Mouse (Mus musculus) liver, adult 2 months (tissue): Measurements from ENCODE around the gene Dusp28. TPM values are rescaled to one million over a fixed set of nuclear protein-coding genes. Genes with fewer than 3 reads are reported as not detected.

ENCODE experiments used
- DNase-seq: peaks from one replicate; pipeline ENCODE4 v3.0.0-alpha.2; 2011; ENCODE audit warnings: low read depth, low spot score; ENCODE audit errors: extremely low read depth
- H3K27ac ChIP-seq: fragments of 200-500 bp; replicated peaks from 2 replicates; pipeline ENCODE4 v1.5.1; 2012; ENCODE audit warnings: low read depth, mild to moderate bottlenecking, control low read depth, inconsistent platforms, low read length; ENCODE audit not compliant: insufficient read depth
- H3K27me3 ChIP-seq: fragments of 200-500 bp; 2 replicates; pipeline ENCODE4 v1.6.1; 2012; ENCODE audit warnings: mild to moderate bottlenecking, moderate library complexity, low read length, inconsistent platforms; ENCODE audit not compliant: control insufficient read depth, insufficient read depth
- H3K36me3 ChIP-seq: fragments of 200-500 bp; 2 replicates; pipeline ENCODE4 v1.6.1; 2012; ENCODE audit warnings: low read length, inconsistent platforms; ENCODE audit not compliant: control insufficient read depth, insufficient read depth
- H3K4me1 ChIP-seq: fragments of 200-500 bp; 2 replicates; pipeline ENCODE4 v1.6.1; 2011; ENCODE audit warnings: low read length; ENCODE audit not compliant: control insufficient read depth, insufficient read depth
- H3K4me3 ChIP-seq: fragments of 200-500 bp; 2 replicates; pipeline ENCODE4 v1.5.1; 2011; ENCODE audit warnings: low read depth, mild to moderate bottlenecking, control low read depth, low read length, moderate library complexity; ENCODE audit not compliant: insufficient read depth
- H3K79me2 ChIP-seq: fragments of 200-500 bp; 2 replicates; pipeline ENCODE4 v1.6.1; 2012; ENCODE audit warnings: inconsistent platforms, mild to moderate bottlenecking, low read length, moderate library complexity; ENCODE audit not compliant: control insufficient read depth, insufficient read depth
- H3K9ac ChIP-seq: fragments of 200-500 bp; 2 replicates; pipeline ENCODE4 v1.6.1; 2012; ENCODE audit warnings: low read depth, mild to moderate bottlenecking, control low read depth, inconsistent platforms, low read length
- CTCF ChIP-seq: fragments of 200-500 bp; IDR thresholded peaks from 2 replicates; pipeline ENCODE4 v1.5.1; 2011; ENCODE audit warnings: low read depth, low read length, control low read depth
- POLR2A ChIP-seq: fragments of 200-500 bp; IDR thresholded peaks from 2 replicates; pipeline ENCODE4 v1.6.1; 2011; ENCODE audit warnings: low read length, control low read depth; ENCODE audit not compliant: insufficient read depth; ENCODE audit errors: extremely low read depth
- WGBS: fragments of 180-500 bp; shearing (Covaris S2); methylation state at CpG from one replicate; pipeline ENCODE4 v1.1.7; 2018; 5-methylcytosine and 5-hydroxymethylcytosine counted together
- polyA plus RNA-seq: library from polyadenylated mRNA; depleted of rRNA; stranded (reverse); fragments of >200 nt; gene quantifications from 2 replicates; pipeline ENCODE4 v1.2.3, GENCODE M21; 2012
- total RNA-seq: library from RNA; depleted of rRNA; stranded (reverse); fragments of >200 nt; gene quantifications from 2 replicates; pipeline ENCODE4 v1.2.3, GENCODE M21; 2014

Gene Dusp28
- total and polyA plus RNA-seq, 2 experiments: 11.9 to 20.6 TPM

- no peaks in the 10 kb centered on the region for H3K4me1 ChIP-seq
- H3K27me3 ChIP-seq: no peaks in the 10 kb centered on the region
- H3K9ac ChIP-seq: no peak overlapping the region
- WGBS: 83% methylated on average over 3 of the region's 3 CpGs
- no peaks in the 10 kb centered on the region for H3K36me3 ChIP-seq
- DNase-seq: no peak
- H3K27ac ChIP-seq: no peak overlapping the region
- H3K4me3 ChIP-seq: no peak overlapping the region
- no peak for TF ChIP-seq POLR2A
- no peak for TF ChIP-seq CTCF
- H3K79me2 ChIP-seq: no peaks in the 10 kb centered on the region
These were observed 32.8 kb upstream of the Dusp28 start for GRCm38 (mm10) chr1:92874011-92874410.

DNA sequence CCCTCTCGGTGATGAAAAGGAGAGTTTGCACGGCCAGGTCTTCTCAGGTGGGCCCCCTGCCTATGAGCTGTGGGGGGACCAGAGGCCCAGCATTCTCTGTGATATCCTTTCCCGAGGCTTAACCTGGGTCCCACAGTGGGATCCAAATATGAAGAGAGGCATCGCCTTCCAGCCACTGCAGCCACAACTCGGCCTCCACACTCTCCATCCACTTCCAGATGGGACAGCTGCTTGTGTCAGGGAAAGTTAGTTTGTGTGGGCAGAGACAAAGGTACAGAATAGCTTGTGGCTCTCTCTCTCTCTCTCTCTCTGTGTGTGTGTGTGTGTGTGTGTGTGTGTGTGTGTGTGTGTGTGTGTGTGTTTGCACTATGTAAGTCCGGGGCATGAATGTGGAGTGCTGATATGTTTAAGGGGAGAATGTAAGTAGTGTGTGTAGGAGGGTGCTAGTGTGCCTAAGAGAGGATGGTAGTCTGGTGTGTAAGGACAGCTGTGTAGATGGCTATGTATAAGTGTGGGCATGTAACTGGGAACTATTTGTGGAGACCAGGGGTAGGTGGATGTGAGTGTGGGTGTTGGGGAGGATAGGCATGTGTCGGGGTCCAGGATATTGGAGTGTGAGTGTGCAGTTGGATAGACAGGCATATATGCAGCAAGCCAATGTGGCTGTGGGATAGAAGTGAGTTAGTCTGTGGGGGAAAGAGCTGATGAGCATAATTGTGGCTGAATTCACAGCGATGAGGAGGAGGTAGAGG, 31.2 kb upstream of the Dusp28 start:
- WGBS: 72% methylated on average over 8 of the region's 8 CpGs
- no peak overlapping the region for H3K9ac ChIP-seq
- no peak for DNase-seq
- no peak for TF ChIP-seq POLR2A
- no peak for TF ChIP-seq CTCF
- H3K27me3 ChIP-seq: no peaks in the 10 kb centered on the region
- H3K27ac ChIP-seq: no peak overlapping the region
- H3K36me3 ChIP-seq: no peaks in the 10 kb centered on the region
- no peak overlapping the region for H3K4me3 ChIP-seq
- no peaks in the 10 kb centered on the region for H3K79me2 ChIP-seq
- no peaks in the 10 kb centered on the region for H3K4me1 ChIP-seq

- DNase-seq: no peak
- Histone ChIP-seq H3K9ac (no peak overlapping the region), H3K36me3 (no peaks in the 10 kb centered on the region), H3K27me3 (no peaks in the 10 kb centered on the region), H3K27ac (no peak overlapping the region), H3K4me1 (no peaks in the 10 kb centered on the region), H3K4me3 (no peak overlapping the region), H3K79me2 (no peaks in the 10 kb centered on the region)
- TF ChIP-seq POLR2A: no peak
- TF ChIP-seq CTCF: no peak
- WGBS: 39% methylated on average over 12 of the region's 12 CpGs
These were observed 29.3 kb upstream of the Dusp28 start for GRCm38 (mm10) chr1:92877431-92877978.

DNA sequence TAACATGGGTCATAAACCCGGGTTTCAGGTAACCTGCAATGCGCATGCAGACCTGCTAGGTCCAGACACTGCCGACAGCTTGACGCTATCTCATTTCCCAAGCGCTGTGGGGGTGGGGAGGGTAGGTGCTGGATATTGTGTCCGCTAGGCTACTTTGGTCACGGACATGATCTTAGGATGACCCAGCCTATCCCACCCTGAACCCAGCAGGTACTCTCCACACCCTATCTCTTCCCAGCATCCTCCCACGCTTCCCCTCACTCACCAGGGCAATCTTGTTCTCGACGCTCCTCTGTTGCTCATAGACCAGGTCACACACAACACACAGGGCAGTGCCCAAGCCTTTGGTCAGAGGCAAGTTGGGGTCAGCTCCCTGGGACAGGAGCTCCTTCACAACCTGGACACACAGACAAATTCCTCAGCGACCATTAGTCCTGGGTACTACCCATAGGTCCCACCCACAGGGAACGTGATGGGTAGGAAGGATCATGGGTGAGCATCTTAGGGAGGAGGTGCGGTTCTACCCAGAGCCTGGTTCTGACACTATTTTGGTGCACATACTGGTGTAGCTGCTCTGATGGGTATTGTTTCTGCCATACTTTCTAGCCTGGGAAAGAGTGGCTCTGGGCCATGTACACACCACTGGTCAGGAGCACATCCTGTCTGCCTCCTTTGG, 28.6 kb upstream of the Dusp28 start:
- no peaks in the 10 kb centered on the region for H3K4me1 ChIP-seq
- no peaks in the 10 kb centered on the region for H3K36me3 ChIP-seq
- DNase-seq: no peak
- H3K27me3 ChIP-seq: no peaks in the 10 kb centered on the region
- H3K79me2 ChIP-seq: no peaks in the 10 kb centered on the region
- H3K4me3 ChIP-seq: no peak overlapping the region
- H3K27ac ChIP-seq: no peak overlapping the region
- WGBS: 77% methylated on average over 13 of the region's 13 CpGs
- H3K9ac ChIP-seq: no peak overlapping the region
- no peak for TF ChIP-seq POLR2A
- no peak for TF ChIP-seq CTCF

DNA sequence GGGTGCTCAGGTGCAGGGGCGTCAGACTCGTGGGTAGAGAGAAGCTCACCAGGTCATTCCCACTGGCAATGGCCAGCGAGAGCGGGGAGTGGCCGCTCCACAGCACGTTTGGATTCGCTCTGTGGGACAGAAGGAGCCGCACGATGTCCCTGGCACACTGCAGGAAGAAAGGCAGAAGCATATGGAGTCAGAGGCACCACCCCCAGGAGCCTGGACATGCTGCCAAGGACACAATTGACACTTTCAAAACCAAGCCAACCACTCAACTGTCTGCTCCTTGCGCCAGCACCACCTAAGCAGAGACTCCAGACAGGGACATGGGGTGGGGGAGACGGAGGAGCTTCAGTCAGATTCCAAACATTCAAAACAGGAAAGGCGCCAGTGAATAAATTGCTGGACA, 27.5 kb upstream of the Dusp28 start:
- H3K9ac ChIP-seq: no peak overlapping the region
- H3K27ac ChIP-seq: no peak overlapping the region
- no peak for DNase-seq
- H3K27me3 ChIP-seq: no peaks in the 10 kb centered on the region
- H3K79me2 ChIP-seq: no peaks in the 10 kb centered on the region
- H3K4me1 ChIP-seq: no peaks in the 10 kb centered on the region
- no peak overlapping the region for H3K4me3 ChIP-seq
- TF ChIP-seq POLR2A (no peak), CTCF (no peak)
- 92% methylated on average over 12 of the region's 12 CpGs for WGBS
- no peaks in the 10 kb centered on the region for H3K36me3 ChIP-seq

DNA sequence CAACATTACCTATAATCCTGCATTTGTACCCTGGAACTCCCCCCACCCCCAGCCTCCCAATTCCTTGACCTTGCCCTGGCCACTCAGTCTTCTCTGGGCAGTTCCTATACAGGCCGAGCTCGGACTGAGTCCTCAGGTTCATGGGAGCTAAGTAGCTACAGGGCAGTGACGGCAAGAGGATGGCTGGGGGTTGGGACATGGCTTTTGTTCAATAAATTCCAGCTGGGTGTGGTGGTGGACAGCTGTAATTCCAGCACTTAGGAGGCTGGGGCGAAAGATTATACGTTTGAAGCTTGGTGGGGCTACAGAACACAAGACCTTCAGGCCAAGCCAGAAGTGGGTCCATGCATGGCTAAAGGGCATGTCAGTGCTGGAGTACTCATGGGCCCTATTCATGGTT, 26.7 kb upstream of the Dusp28 start:
- Histone ChIP-seq H3K4me1 (no peaks in the 10 kb centered on the region), H3K27me3 (no peaks in the 10 kb centered on the region), H3K27ac (no peak overlapping the region), H3K9ac (no peak overlapping the region), H3K79me2 (no peaks in the 10 kb centered on the region), H3K4me3 (no peak overlapping the region), H3K36me3 (no peaks in the 10 kb centered on the region)
- DNase-seq: no peak
- whole genome bisulfite sequencing: 88% methylated on average over 5 of the region's 5 CpGs
- no peak for TF ChIP-seq POLR2A
- TF ChIP-seq CTCF: no peak
